Mouse (Mus musculus): Measurements from ENCODE around the gene Rraga. TPM values are rescaled to one million over a fixed set of nuclear protein-coding genes. Genes with fewer than 3 reads are reported as not detected.

Rraga gene
- 27.5 and 31.0 TPM in 2 replicates for polyA plus RNA-seq (2015; fragmentation: Nextera tagmentation; extraction: Ambion mirVana)

DNA sequence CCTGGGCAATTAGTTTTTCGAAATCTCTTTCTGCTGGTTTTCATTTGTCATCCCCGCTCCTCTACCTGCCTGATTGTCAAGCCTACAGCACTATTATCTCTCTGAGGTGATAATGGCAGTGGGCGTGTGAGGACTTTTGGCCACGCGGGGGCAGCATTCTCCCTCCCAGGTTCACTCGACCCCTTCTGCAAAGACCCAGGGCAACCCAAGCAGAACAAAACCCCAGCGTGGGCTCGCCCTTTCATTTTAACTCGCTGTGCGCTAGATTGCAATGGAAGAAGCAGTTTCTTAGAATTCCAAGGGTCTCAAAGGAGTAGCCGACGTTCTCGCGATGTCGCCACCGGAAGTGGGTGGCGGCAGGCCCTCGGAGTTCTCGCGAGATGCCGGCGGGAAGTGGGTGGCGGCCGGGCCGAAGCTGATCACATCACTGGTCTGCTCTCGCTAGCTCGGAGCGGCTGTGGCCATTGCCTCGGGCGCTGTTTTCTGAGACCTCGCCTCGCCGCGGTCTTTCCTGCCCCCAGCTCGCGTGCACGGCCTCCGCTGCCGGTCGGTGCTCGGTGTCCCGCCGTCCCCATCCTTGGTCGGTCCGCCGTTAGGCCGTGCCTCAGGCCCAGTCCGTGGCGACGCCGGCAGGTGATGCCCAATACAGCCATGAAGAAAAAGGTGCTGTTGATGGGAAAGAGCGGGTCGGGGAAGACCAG, at the start of gene Rraga:
Gene Rraga, plus strand, starts transcription at position 386 of the 701 bp plus-strand sequence.

GRCm38 (mm10) chr4:86558228-86558627, 17.2 kb upstream of the Rraga start, which contains the start of gene Saxo1:
TSS of gene Saxo1 (minus strand) at chr4:86558328.

GRCm38 (mm10) chr4:86611524-86612288, 36.2 kb downstream of the Rraga start, which contains the start of gene Haus6:
TSS of gene Haus6 (minus strand) at chr4:86612055.

Other genes starting within 250 kb of the Rraga start
- gene Saxo1, start 17.3 kb upstream of the Rraga start, polyA plus RNA-seq (2015; fragmentation: Nextera tagmentation; extraction: Ambion mirVana): not detected in 2 replicates
- 12.3 and 13.1 TPM in 2 replicates for gene Haus6, start 36.4 kb downstream of the Rraga start, polyA plus RNA-seq (2015; fragmentation: Nextera tagmentation; extraction: Ambion mirVana)
- 82.9 and 86.3 TPM in 2 replicates for gene Plin2, start 94.4 kb downstream of the Rraga start, polyA plus RNA-seq (2015; fragmentation: Nextera tagmentation; extraction: Ambion mirVana)
- 2.6 and 3.2 TPM in 2 replicates for gene Dennd4c, start 172.9 kb downstream of the Rraga start, polyA plus RNA-seq (2015; fragmentation: Nextera tagmentation; extraction: Ambion mirVana)